Mouse (Mus musculus) urinary bladder, postnatal 10 days (tissue): ENCODE data around the gene Inpp5f.
"Not testable (repeated sequence)": the region's sequence is repeated elsewhere in the genome, so short reads cannot be mapped to it uniquely, and the experiment has no call there.

Experiments
- DNase-seq: peaks from one replicate; pipeline ENCODE4 v3.0.0; 2022; ENCODE audit warnings: low spot score

Gene Inpp5f

GRCm38 (mm10) chr7:128592936-128593241 is 18.2 kb upstream of the Inpp5f start:
- no peak for DNase-seq

GRCm38 (mm10) chr7:128596274-128596673 is 14.9 kb upstream of the Inpp5f start:
- DNase-seq = no peak

GRCm38 (mm10) chr7:128599072-128599471 is 12.1 kb upstream of the Inpp5f start:
- no peak for DNase-seq

GRCm38 (mm10) chr7:128601826-128602225 is 9.3 kb upstream of the Inpp5f start:
- DNase-seq = no peak

- not testable (repeated sequence) for DNase-seq
Observed at GRCm38 (mm10) chr7:128609936-128610335, 1.2 kb upstream of the Inpp5f start.

- DNase-seq = no peak
Observed at GRCm38 (mm10) chr7:128610490-128610889, 638 bp upstream of the Inpp5f start.

GRCm38 (mm10) chr7:128611799-128612411 is 777 bp downstream of the Inpp5f start:
- DNase-seq = no peak

- no peak for DNase-seq
Observed at GRCm38 (mm10) chr7:128612521-128613181, 1.5 kb downstream of the Inpp5f start.

GRCm38 (mm10) chr7:128613578-128613977 is 2.5 kb downstream of the Inpp5f start:
- DNase-seq = no peak

GRCm38 (mm10) chr7:128617587-128617986 is 6.5 kb downstream of the Inpp5f start:
- DNase-seq = no peak

GRCm38 (mm10) chr7:128620178-128620577 is 9.1 kb downstream of the Inpp5f start:
- no peak for DNase-seq

GRCm38 (mm10) chr7:128622266-128622961 is 11.3 kb downstream of the Inpp5f start:
- no peak for DNase-seq

- no peak for DNase-seq
Observed at GRCm38 (mm10) chr7:128622994-128623393, 11.9 kb downstream of the Inpp5f start.

- no peak for DNase-seq
Observed at GRCm38 (mm10) chr7:128625382-128625781, 14.3 kb downstream of the Inpp5f start.

GRCm38 (mm10) chr7:128626601-128627000 is 15.5 kb downstream of the Inpp5f start:
- DNase-seq = no peak

- no peak for DNase-seq
Observed at GRCm38 (mm10) chr7:128627251-128627650, 16.1 kb downstream of the Inpp5f start.

- no peak for DNase-seq
Observed at GRCm38 (mm10) chr7:128627723-128628122, 16.6 kb downstream of the Inpp5f start.

GRCm38 (mm10) chr7:128633156-128633555 is 22.0 kb downstream of the Inpp5f start:
- DNase-seq = no peak

- no peak for DNase-seq
Observed at GRCm38 (mm10) chr7:128639925-128640485, 28.9 kb downstream of the Inpp5f start.

GRCm38 (mm10) chr7:128641571-128641970 is 30.4 kb downstream of the Inpp5f start:
- no peak for DNase-seq

GRCm38 (mm10) chr7:128642386-128642785 is 31.3 kb downstream of the Inpp5f start:
- no peak for DNase-seq

GRCm38 (mm10) chr7:128656970-128657369 is 45.8 kb downstream of the Inpp5f start:
- DNase-seq = no peak

- DNase-seq = no peak
Observed at GRCm38 (mm10) chr7:128663906-128664305, 52.8 kb downstream of the Inpp5f start.
